Mouse (Mus musculus) gastrocnemius, postnatal 4 days (tissue): ENCODE measurements around the gene Dhdds. TPM values are rescaled to one million over a fixed set of nuclear protein-coding genes. Genes with fewer than 3 reads are reported as not detected.
A peak's percentile ranks its signal among the peaks of the same experiment; 100 is the strongest.
"Not testable (repeated sequence)": the region's sequence is repeated elsewhere in the genome, so short reads cannot be mapped to it uniquely, and the experiment has no call there.

Experiments
- DNase-seq, 2 experiments: peaks; one replicate each; pipeline ENCODE4 v3.0.0; 2021 to 2022; ENCODE audit warnings: low spot score in 2 of 2, mixed read lengths in 2 of 2
- total RNA-seq, 2 experiments: library from RNA; stranded (reverse); gene quantifications; 2 replicates each; pipeline ENCODE4 v1.2.3; 2021

The Dhdds gene
- total RNA-seq, 2 experiments from 2014 or later, result 27.1 to 28.8 TPM

DNA sequence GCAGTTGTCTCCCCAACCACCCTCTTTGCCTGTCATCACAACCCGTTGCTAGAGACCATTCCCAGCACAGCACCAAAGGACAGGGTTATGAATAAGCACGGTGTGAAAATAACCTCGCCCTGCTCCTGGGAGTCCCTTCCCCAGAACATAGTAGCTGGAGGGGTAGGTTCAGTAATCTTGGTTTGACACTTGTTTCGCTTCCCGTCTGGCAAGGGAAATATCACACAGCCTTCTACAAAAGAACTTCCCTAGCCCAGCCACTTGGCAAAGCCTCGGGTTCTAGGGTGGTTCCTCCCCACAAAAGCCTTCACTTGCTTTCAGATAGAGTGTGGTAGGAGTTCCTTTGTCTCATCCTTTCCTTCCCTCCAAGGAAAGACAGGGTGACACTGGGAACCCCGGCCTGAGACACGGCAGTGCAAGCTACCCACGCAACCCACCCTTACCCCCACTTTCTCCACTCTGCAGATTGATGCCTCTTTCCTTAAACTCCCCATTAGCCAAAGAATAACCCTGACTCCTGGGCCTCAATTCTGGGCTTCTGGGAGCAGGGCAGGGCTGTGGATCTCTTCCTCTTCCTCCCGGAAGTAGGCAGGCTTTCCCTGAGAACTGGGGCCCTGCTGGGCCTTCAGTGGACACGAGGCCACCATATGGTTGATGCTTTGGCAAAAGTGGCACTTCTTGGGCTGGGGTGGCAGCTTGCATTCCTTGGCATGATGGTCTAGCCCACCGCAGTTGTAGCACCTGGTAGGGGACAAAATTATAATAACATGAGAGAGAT lies 5.1 kb upstream of the Dhdds start:
- no peak for DNase-seq

- DNase-seq, result no peak
These were observed 2.2 kb upstream of the Dhdds start for GRCm38 (mm10) chr4:134002903-134003302.

- DNase-seq, result no peak
These were observed 1.5 kb upstream of the Dhdds start for GRCm38 (mm10) chr4:134002246-134002645.

- DNase-seq, result no peak
These were observed 992 bp upstream of the Dhdds start for GRCm38 (mm10) chr4:134001710-134002109.

DNA sequence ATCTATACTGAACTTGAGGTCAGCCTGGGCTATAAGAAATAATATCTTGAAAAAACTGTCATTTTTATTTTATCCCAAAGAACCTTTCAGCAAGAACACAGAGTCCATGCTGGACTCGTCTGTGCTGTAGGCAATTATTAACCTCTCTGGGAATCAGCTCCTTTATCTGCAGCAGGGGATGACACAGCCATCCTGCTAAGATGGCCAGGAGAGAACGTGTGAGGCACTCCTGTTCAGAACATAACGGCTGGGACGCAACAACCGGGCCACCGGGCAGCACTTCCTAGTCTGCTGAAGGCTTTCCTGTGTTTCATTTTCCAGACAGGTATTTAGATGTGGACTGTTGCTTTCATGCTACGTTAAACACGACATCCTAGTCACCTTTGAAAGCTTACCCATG lies 6.0 kb downstream of the Dhdds start:
- no peak for DNase-seq

- no peak for DNase-seq
These were observed 9.5 kb downstream of the Dhdds start for GRCm38 (mm10) chr4:133991087-133991660.

- DNase-seq, result no peak
These were observed 10.7 kb downstream of the Dhdds start for GRCm38 (mm10) chr4:133990035-133990434.

- not testable (repeated sequence) for DNase-seq
These were observed 12.4 kb downstream of the Dhdds start for GRCm38 (mm10) chr4:133988289-133988688.

DNA sequence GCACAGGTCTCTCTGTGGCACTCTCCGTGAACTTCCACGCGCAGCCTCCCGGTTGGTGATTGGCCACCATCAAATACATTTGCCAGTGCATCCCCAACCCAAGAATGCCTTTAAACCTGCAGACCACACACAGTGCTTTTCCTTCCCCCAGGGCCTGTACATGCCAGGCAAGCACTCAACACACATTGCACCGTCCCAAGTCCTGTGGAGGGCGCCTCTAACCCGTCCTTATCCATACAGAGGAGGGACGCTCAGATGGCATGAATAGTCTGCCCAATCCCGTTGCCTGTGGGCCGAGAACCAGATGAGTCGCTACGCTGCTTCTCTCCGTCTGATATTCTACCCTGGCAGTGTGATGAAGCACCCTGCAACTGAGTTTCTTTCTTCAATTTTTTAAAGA lies 17.8 kb downstream of the Dhdds start:
- no peak for DNase-seq

GRCm38 (mm10) chr4:133980496-133980895 lies 20.2 kb downstream of the Dhdds start:
- DNase-seq, result no peak

GRCm38 (mm10) chr4:133978021-133978711 lies 22.6 kb downstream of the Dhdds start:
- DNase-seq, result no peak

- no peak for DNase-seq
These were observed 29.0 kb downstream of the Dhdds start for GRCm38 (mm10) chr4:133971741-133972140.

GRCm38 (mm10) chr4:133970876-133971275 lies 29.8 kb downstream of the Dhdds start:
- DNase-seq, result peak in 1 of 2 experiments; percentile 54

GRCm38 (mm10) chr4:133970196-133970595 lies 30.5 kb downstream of the Dhdds start:
- DNase-seq, result no peak

DNA sequence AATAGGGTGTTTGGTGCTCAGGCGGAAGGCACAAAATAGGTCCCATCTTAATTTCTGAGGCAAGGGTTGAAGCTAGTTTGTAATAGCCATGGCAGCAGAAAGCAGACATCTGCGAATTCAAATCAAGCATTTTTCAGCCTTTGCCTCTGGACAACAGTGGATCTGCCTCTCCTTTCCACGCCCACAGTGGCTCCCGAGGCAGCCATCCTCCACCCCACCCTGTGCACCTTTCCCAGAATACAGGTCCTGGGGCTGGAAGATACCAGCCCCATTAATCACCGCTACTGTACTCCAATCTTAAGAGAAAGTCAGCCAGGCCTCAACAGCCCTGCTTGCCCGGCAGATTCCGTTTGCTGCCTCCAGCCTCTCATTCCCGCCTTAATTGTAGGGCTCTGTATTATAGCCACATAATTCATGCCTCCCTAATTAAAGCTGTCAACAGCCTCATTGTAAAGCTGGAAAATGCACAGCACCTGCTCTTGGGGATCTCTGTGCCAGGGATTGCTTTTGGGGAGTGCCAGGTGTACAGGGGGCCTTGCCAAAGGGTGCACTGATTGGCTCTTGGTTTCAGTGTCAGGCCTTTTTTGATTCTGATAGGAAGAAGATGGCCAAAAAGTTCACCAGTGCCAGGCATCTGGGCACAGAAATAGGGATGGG lies 31.5 kb downstream of the Dhdds start:
- no peak for DNase-seq

- DNase-seq, result peak; percentile 34 to 53
These were observed 32.4 kb downstream of the Dhdds start, which contains the start of gene Hmgn2 for GRCm38 (mm10) chr4:133968150-133968921. Gene Hmgn2, minus strand, starts transcription at chr4:133968650.

DNA sequence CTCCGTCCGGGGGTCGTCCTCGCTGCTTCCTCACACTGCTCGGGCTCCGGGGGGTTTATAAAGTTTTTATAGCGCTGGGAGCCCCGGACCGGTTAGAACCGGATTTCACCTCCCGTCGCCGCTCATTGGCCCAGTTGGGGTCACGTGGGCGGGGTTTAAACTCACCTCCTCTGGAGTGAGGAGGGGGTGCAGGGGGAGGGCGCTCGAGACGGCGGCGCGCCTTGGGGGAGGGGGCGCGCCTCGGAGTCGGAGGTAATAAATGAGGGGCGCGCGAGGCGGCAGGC lies 32.9 kb downstream of the Dhdds start:
- DNase-seq, result peak; percentile 87 to 95

DNA sequence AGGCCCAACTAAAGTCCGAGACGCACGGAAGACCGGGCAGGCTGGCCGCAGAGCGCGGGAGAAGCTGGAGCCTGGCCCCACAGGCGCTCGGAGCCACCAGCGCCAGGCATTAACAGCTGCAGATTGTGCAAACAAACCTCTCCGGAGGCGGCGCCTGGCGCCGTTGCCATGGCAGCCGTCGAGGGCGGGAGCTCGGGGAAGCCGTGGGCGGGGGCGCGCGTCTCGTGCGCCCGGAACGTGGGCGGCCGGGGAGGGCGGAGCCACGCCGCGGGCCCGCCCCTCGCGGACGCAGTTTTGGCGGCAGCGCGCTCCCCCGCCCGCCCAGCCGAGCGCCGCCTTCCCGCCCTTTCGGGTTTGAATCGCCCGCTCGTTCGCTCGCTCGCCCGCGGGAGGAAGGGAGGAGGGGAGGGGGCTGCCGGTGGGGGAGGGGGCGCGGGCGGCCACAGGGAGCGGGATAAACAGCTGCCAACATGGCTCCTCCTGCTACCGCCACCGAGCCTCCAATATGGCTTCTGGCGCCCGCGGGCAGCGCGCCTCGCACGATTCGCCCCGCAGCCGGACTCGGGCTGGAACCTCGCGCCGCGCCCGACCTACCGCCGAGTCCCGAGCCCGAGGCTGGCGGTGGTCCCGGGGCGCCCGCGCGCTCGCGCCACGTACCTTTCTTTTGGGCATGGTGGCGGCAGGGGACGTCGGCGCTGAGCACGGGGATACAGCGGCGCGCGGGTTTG lies 33.4 kb downstream of the Dhdds start:
- peak; percentile 99 for DNase-seq

GRCm38 (mm10) chr4:133966271-133966940 lies 34.3 kb downstream of the Dhdds start:
- no peak for DNase-seq

- no peak for DNase-seq
These were observed 38.2 kb downstream of the Dhdds start for GRCm38 (mm10) chr4:133962566-133962965.
